Mouse (Mus musculus) cerebellum, postnatal 4 days (tissue): ENCODE measurements at regions not wholly inside any gene's neighbourhood (a gene's known extent, or its start where the extent isn't known, plus 50 kb on each side); places are given as distances from the start of the nearest gene placed in this dataset.
"Not testable (repeated sequence)": the region's sequence is repeated elsewhere in the genome, so short reads cannot be mapped to it uniquely, and the experiment has no call there.

Source experiments
- DNase-seq, 2 experiments: peaks; one replicate each; pipeline ENCODE4 v3.0.0; 2022; ENCODE audit warnings: low spot score in 2 of 2, mixed read lengths in 1 of 2

DNA sequence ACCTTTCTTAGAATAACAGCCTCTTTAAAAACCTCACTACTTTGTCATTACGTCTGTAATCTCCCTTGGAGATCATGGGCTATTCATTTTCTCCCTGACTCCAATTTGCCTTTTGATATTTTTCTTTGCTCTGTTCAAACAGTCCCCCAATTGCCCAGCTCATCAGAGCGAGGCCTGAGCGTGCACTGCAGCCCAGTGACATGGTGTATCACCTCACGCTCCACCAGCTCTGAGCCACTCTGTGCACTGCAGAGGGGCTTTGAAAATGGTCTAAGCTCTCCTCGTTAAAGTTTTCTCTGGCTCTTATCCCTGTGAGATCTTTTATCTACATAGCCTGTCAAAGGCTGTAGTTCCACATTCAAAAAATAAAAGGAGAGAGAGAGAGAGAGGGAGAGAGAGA, 152.1 kb downstream of the Srek1 start:
- DNase-seq: no peak

DNA sequence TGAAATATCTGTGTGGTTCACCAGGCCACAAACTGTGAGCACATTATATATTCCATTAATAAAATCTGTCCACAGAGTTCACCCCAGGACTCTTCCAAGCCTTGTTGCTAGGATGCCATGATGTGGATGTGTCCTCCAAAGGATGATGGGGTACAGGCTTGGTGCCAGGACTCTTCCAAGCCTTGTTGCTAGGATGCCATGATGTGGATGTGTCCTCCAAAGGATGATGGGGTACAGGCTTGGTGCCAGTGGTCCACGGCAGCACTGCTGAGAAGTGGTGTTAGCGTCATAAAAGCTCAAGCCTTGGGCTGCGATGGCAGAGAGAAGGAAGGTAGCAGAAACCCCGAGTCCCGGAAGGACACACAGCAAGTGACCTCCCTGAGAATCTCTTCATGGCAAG, 153.4 kb downstream of the Srek1 start:
- not testable (repeated sequence) for DNase-seq

DNA sequence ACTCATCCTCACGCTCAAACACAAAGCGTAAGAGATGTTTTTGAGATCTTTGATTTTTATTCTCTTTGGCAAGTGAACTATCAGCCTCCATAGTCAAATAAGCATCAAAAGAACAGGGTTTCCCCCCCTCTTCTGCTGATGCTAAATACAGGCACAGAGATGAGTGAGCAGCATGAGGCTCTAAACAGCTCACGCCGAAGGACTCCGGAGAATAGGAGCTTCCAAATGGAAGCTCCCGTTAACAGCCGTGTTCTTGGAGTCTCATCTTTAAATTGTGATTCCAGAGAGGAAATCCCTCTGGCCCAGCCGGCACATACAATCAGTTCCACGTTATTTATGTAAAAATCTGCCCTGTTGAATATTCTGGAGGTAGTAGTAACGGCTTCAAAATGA, 161.1 kb downstream of the Srek1 start:
- DNase-seq: no peak

GRCm38 (mm10) chr13:103612720-103613332, 161.6 kb downstream of the Srek1 start:
- no peak for DNase-seq

GRCm38 (mm10) chr13:103602302-103602701, 172.1 kb downstream of the Srek1 start:
- no peak for DNase-seq

DNA sequence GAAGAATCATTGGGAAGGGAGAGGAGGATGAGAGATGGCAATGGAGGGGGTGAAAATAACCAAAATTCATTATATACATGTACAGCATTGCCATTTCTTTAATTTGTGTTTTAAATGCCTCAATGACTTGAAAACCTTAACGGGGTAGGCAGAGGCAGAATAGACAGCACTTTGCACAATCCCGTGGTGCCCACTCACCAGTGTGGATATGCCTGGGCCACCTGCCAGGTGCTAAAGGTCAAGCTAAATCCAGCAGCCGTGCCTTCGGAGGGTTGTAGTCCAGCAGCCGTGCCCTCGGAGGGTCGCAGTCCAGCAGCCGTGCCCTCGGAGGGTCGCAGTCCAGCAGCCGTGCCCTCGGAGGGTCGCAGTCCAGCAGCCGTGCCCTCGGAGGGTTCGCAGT, 182.0 kb downstream of the Srek1 start:
- no peak for DNase-seq

GRCm38 (mm10) chr13:103591874-103592273, 182.5 kb downstream of the Srek1 start:
- no peak for DNase-seq

- not testable (repeated sequence) for DNase-seq
Measured at GRCm38 (mm10) chr13:103591381-103591780, 183.0 kb downstream of the Srek1 start.

DNA sequence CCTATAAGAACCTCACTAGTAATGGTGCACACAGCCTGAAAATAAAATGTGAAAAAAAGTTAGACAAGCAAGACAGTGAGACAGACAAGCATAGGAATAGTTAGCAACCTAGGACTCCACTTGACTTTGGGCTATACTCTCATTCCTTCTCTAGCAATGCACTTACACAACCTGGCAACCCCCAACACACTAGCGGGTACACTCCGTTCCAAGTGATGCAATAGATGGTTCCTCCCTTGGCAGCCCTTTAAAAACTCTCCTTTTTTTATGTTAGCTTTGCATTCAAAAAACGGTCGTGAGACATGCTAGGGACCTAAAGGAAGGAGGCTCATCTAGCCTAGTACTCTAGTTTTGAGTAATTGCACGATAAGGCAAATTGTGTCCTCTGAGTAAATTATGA, 184.8 kb downstream of the Srek1 start:
- DNase-seq: no peak

- no peak for DNase-seq
Measured at GRCm38 (mm10) chr13:103576856-103577255, 197.6 kb downstream of the Srek1 start.

DNA sequence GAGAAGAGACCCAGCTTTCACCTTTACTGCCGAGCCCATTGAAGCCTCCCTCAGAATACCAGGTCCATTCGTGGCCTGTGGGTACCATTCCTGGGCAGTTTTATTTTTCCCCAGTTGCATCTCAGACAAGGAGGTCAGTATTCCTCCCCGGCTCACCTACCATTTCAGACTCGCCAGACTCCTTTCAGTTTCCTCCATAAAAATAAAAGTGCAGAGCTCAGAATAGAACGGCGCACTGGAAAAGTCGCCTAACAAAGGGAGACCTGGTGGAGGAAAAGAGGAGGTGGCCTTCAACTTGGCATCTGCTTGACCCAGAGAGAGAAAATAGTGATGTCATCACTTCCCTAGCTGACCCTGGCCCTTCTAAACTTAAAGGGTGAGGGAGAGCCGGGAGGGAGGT, 209.7 kb downstream of the Srek1 start:
- no peak for DNase-seq

GRCm38 (mm10) chr13:103561795-103562705, 212.4 kb downstream of the Srek1 start:
- DNase-seq: no peak

DNA sequence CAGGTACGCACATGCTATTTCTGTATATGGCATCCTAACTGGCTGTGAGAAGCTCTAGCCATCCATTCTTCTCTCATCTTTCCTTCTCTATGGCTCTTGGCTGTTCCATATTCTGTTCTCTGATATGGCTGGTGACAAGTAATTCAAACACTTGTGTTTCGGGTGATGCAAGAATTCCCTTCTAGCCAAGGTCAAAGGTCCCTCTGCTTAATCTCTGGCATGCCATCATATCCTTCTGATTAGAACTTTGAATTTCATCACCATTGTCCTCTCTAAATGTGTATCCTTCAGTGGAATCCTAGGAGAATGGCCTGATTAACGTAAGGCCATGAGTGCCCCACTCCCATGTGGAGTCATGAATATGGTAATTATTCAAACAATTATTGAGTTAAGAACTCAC, 215.5 kb downstream of the Srek1 start:
- no peak for DNase-seq

DNA sequence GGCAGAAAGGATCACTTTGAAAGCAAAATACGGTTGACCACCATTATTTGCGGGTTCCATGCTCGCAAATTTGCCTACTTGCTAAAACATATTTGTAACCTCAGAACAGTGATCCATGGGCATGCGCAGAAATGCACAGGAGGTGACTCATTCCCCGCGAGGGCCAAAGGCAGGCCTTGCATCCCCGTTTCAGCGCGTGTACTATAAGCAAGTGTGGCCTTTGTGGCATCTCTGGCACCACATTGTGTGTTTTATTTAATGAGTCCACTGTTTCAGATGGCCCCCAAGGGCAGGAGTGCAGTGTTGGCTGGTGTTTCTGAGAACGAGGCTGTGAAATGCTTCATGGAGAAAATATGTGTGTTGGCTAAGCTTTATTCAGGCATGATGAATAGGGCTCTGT, 205.3 kb upstream of the Mast4 start:
- no peak for DNase-seq

- no peak for DNase-seq
Measured at GRCm38 (mm10) chr13:103513825-103514224, 179.5 kb upstream of the Mast4 start.

DNA sequence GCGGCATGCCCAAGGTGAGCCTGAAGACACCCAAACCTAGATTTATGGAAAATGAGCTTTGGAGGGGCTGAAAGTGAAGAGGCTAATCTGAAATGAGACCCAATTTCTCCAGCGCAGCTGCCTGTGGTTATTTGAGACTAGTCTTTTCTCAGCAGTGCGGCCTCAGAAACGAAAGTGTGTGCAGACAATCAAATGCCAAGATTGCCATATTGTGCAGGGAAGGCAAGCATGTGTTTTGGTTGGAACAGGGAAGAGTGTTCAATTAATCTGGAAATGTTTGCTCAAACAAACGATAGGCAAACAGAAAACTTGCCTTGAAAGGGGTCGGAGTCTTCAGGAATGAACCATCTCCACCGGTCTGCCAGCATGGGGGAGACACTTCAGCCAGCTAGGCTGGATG, 178.2 kb upstream of the Mast4 start:
- no peak for DNase-seq

DNA sequence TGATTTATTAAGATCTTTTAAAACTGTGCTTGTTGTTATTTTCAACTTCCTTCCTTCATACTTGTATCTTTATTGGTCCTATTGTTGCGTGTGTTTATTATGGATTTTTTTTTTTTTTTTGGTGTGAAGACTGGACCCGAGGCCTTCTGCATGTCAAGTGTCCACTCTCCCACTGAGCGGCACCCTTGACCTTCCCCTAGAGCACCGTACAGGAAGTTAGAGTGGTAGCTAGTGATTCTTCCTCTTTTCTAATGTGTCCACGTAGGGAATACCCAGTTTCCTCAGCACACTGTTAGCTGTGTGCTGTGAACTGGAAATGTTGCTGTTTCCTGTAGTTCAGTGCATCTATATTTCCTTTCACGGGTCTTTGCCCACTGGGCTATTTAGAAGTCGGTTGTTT, 170.7 kb upstream of the Mast4 start:
- no peak for DNase-seq

DNA sequence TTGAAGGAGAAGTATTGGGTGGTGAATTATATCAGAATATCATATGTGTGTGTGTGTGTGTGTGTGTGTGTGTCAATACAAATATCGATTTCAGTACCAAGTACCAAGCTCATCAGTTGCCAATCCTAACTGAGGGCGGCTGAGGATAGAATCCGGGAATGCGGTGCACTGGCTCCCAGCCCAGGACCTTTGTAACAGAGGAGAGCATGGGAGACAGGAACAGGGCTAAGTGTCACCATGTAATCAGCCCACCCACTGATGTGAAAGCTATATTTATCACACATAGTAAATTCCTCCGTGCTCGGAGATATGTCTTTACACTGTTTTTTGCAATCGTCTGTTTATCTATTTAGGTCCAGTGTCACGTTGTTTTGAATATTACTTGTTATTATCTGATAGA, 165.1 kb upstream of the Mast4 start:
- no peak for DNase-seq

DNA sequence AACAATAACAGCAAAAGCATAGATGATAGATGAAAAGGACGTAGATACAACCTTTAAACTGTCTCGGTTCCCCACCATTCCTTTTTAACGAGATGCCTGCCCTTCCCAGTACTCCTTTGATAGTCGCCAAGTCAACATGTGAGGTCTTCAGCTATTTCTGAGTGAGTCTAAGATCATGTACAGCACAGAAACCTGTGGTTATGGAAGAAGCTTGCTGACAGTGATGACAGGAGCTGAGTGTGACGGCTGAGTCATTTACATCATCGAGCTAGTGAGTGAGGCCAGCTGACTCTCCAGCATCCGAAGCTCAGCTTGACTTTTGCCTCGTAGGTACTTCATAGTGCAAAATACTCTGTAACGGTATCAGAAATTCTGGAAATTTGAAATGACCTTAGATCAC, 160.1 kb upstream of the Mast4 start:
- no peak for DNase-seq

DNA sequence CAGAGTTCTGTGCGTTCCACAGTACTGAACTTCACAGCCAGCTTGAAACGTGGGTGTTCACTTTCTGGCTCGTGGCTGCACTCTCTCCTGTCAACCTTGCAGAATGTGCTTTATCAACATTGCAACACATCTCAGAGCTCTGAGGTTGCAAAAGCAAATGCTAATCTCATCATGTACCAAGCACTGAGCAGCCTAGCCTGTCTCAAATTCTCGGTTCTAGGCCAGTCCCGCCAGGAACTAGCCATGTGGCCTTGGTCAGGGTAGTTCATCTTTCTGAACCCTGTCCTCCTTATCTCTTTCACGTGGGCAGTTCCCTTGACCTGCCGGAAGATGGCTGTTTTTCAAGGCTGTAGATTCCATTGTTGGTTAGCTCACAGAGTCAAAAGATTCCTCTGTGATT, 159.3 kb upstream of the Mast4 start:
- no peak for DNase-seq

DNA sequence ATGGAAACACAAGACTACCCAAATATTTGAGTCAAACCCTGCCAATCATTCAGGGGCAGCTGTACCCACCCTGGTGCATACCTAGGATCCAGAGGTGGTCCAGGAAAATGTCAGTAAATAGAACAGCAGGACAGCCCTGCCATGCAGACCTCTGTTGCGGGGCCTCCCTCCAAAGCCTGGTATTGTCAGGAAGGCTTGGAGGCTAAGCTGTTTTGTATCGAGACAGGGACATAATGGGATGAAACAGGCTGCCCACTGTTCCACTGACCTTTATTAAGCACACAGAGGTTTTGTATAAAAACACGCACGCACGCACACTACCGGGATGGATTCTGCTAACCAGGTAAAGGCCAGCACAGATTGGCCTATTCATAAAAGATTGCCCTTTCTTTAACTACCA, 155.8 kb upstream of the Mast4 start:
- no peak for DNase-seq

GRCm38 (mm10) chr13:103484092-103484491, 149.8 kb upstream of the Mast4 start:
- DNase-seq: no peak

DNA sequence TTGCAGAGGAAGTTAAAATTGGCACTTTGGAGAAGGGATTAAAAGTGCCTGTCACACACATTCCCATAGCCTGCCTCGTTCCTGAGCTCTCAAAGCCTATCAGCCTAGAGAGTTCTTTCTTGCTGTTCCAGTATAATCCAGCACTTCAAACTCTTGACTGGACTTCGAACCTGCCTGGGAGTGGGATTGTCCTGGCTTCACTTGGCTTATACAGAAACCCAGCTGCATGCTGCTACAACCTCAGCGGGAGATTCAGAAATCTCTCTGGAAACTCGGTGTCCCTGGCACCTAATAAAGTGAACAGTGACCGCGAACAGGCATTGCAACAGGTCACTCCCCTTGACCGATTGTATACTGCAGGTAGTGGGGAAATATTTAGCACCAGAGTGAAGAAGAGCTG, 149.1 kb upstream of the Mast4 start:
- no peak for DNase-seq
